8 mouse cellular contexts compared by ENCODE assay signal in genomic region chr2:154916547-154916946, GRCm38 (mm10). TPM values are rescaled to one million over a fixed set of nuclear protein-coding genes. Genes with fewer than 3 reads are reported as not detected.
DNase-seq lines count a peak whose midpoint lies in the region; ATAC-seq and TF ChIP-seq lines count a peak whose summit lies in the region.

No protein-coding gene starts in this region.

- ATAC-seq in forebrain, postnatal 0 days, result no peak
- no peak for ATAC-seq in embryonic facial prominence, embryonic 14.5 days (ENCODE audit: low read depth)
- no peak for ATAC-seq in midbrain, embryonic 13.5 days

- WGBS in forebrain, postnatal 0 days, result 7% methylated on average over 2 of the region's 2 CpGs
- 23% methylated on average over 2 of the region's 2 CpGs for WGBS in forebrain, embryonic 10.5 days
- 8% methylated on average over 2 of the region's 2 CpGs for WGBS in embryonic facial prominence, embryonic 14.5 days
- WGBS in midbrain, embryonic 13.5 days, result 10% methylated on average over 2 of the region's 2 CpGs

- no peak overlapping the region for H3K9ac ChIP-seq in forebrain, postnatal 0 days
- no peak overlapping the region for H3K9ac ChIP-seq in embryonic facial prominence, embryonic 14.5 days (ENCODE audit: low read depth, low read length)
- H3K9ac ChIP-seq in midbrain, embryonic 13.5 days (replicated peaks), result no peak overlapping the region

- H3K4me1 ChIP-seq in forebrain, postnatal 0 days (ENCODE audit: insufficient read depth), result no peaks in the 10 kb centered on the region
- H3K4me1 ChIP-seq in forebrain, embryonic 10.5 days, result no peaks in the 10 kb centered on the region
- peaks cover 5% of the 10 kb centered on the region; the same call in 1 of the 2 replicates for H3K4me1 ChIP-seq in embryonic facial prominence, embryonic 14.5 days (ENCODE audit: control insufficient read depth, insufficient read depth, low read length)
- no peaks in the 10 kb centered on the region for H3K4me1 ChIP-seq in midbrain, embryonic 13.5 days (replicated peaks)

- DNase-seq in forebrain, postnatal 0 days, result peak; percentile 32
- no peak for DNase-seq in forebrain, embryonic 10.5 days (ENCODE audit: extremely low spot score, low spot score)
- peak; percentile 5 to 8 for DNase-seq in right cerebral cortex, adult 2 months (ENCODE audit: low spot score in 2 of 2)
- no peak for DNase-seq in right cerebral cortex, postnatal 25 days
- peak; percentile 82 for DNase-seq in embryonic facial prominence, embryonic 14.5 days (ENCODE audit: low spot score)
- DNase-seq in lung, postnatal 25 days (ENCODE audit: low spot score), result peak; percentile 21
- no peak for DNase-seq in testis, postnatal 10 days (ENCODE audit: low spot score)

- no peak overlapping the region for H3K4me2 ChIP-seq in forebrain, postnatal 0 days (ENCODE audit: low read depth)
- H3K4me2 ChIP-seq in embryonic facial prominence, embryonic 14.5 days (ENCODE audit: low read depth, low read length), result 0 out of 2 replicates have a peak overlapping the region, but pooled peaks have one; percentile 39
- H3K4me2 ChIP-seq in midbrain, embryonic 13.5 days (replicated peaks), result no peak overlapping the region

- no peak overlapping the region for H3K4me3 ChIP-seq in forebrain, postnatal 0 days (ENCODE audit: low read depth, low read length)
- H3K4me3 ChIP-seq in forebrain, embryonic 10.5 days, result no peak overlapping the region
- no peak overlapping the region for H3K4me3 ChIP-seq in embryonic facial prominence, embryonic 14.5 days (ENCODE audit: low read depth, low read length)
- no peak overlapping the region for H3K4me3 ChIP-seq in midbrain, embryonic 13.5 days (replicated peaks)

- TF ChIP-seq CTCF in forebrain, postnatal 0 days (IDR thresholded peaks at IDR 0.05; ENCODE audit: low read depth), result peak; percentile 61

- H3K27ac ChIP-seq in forebrain, postnatal 0 days (ENCODE audit: low read depth, low read length), result no peak overlapping the region
- H3K27ac ChIP-seq in forebrain, embryonic 10.5 days, result no peak overlapping the region
- H3K27ac ChIP-seq in embryonic facial prominence, embryonic 14.5 days (replicated peaks; ENCODE audit: low read depth, low read length), result peak overlapping the region; percentile 68; the same call in 1 of the 2 replicates
- no peak overlapping the region for H3K27ac ChIP-seq in midbrain, embryonic 13.5 days

- H3K27me3 ChIP-seq in forebrain, postnatal 0 days (ENCODE audit: insufficient read depth, low read length), result no peaks in the 10 kb centered on the region
- H3K27me3 ChIP-seq in forebrain, embryonic 10.5 days (ENCODE audit: poor library complexity, severe bottlenecking), result peaks cover 12% of the 10 kb centered on the region
- H3K27me3 ChIP-seq in embryonic facial prominence, embryonic 14.5 days (replicated peaks; ENCODE audit: control insufficient read depth, insufficient read depth, low read length), result no peaks in the 10 kb centered on the region
- no peaks in the 10 kb centered on the region for H3K27me3 ChIP-seq in midbrain, embryonic 13.5 days

- no peaks in the 10 kb centered on the region for H3K9me3 ChIP-seq in forebrain, postnatal 0 days (ENCODE audit: low read length)
- no peaks in the 10 kb centered on the region for H3K9me3 ChIP-seq in forebrain, embryonic 10.5 days
- no peaks in the 10 kb centered on the region for H3K9me3 ChIP-seq in embryonic facial prominence, embryonic 14.5 days (ENCODE audit: control insufficient read depth, low read length)
- H3K9me3 ChIP-seq in midbrain, embryonic 13.5 days, result no peaks in the 10 kb centered on the region

- no peaks in the 10 kb centered on the region for H3K36me3 ChIP-seq in forebrain, postnatal 0 days (ENCODE audit: insufficient read depth)
- no peaks in the 10 kb centered on the region for H3K36me3 ChIP-seq in forebrain, embryonic 10.5 days (replicated peaks)
- H3K36me3 ChIP-seq in embryonic facial prominence, embryonic 14.5 days (ENCODE audit: control insufficient read depth, insufficient read depth, low read length), result no peaks in the 10 kb centered on the region
- no peaks in the 10 kb centered on the region for H3K36me3 ChIP-seq in midbrain, embryonic 13.5 days

RNA-seq across cellular contexts. Expression of gene Eif2s2, which starts 23.8 kb away (rescaled TPM):
- total RNA-seq in forebrain, postnatal 0 days (2014; rRNA removed), result 76.4 and 81.3 TPM in 2 replicates
- 103 and 127 TPM in 2 replicates for polyA plus RNA-seq in forebrain, postnatal 0 days (2015; fragmentation: Nextera tagmentation; extraction: Ambion mirVana)
- polyA plus RNA-seq in forebrain, embryonic 10.5 days (2016; fragmentation: Nextera tagmentation; extraction: Ambion mirVana), result 118 and 132 TPM in 2 replicates
- 107 and 118 TPM in 2 replicates for polyA plus RNA-seq in embryonic facial prominence, embryonic 14.5 days (2014; fragmentation: Nextera tagmentation; extraction: Ambion mirVana)
- polyA plus RNA-seq in midbrain, embryonic 13.5 days (2015; fragmentation: Nextera tagmentation; extraction: Ambion mirVana), result 84.0 and 88.6 TPM in 2 replicates

Comparison
In these comparisons a context has a peak if more than half of its experiments do, and no peak if none do; other contexts are left out.
1. DNase-seq: peak in forebrain, postnatal 0 days (single experiment), right cerebral cortex, adult 2 months (2 of 2), embryonic facial prominence, embryonic 14.5 days (single experiment) and lung, postnatal 25 days (single experiment); none in forebrain, embryonic 10.5 days (single experiment), right cerebral cortex, postnatal 25 days (single experiment) and testis, postnatal 10 days (single experiment).